Mouse (Mus musculus): ENCODE measurements around the gene Cdkn1b.
A peak's percentile ranks its signal among the peaks of the same experiment; 100 is the strongest.

Gene Cdkn1b

GRCm38 (mm10) chr6:134920190-134921013 is at the start of gene Cdkn1b:
Gene Cdkn1b, plus strand, starts transcription at chr6:134920401.
- DNase-seq (ENCODE audit: low spot score in 2 of 2): peak; percentile 90 to 93

GRCm38 (mm10) chr6:134870887-134871286 is 49.3 kb upstream of the Cdkn1b start:
- no peak for DNase-seq (ENCODE audit: low spot score in 2 of 2)

GRCm38 (mm10) chr6:134872236-134872635 is 48.0 kb upstream of the Cdkn1b start:
- no peak for DNase-seq (ENCODE audit: low spot score in 2 of 2)

GRCm38 (mm10) chr6:134873018-134873417 is 47.2 kb upstream of the Cdkn1b start:
- DNase-seq (ENCODE audit: low spot score in 2 of 2): no peak

- DNase-seq (ENCODE audit: low spot score in 2 of 2): peak; percentile 16 to 46
Observed at GRCm38 (mm10) chr6:134876795-134877194, 43.4 kb upstream of the Cdkn1b start.

GRCm38 (mm10) chr6:134877276-134877675 is 42.9 kb upstream of the Cdkn1b start:
- DNase-seq (ENCODE audit: low spot score in 2 of 2): no peak

GRCm38 (mm10) chr6:134877892-134878291 is 42.3 kb upstream of the Cdkn1b start:
- DNase-seq (ENCODE audit: low spot score in 2 of 2): no peak

GRCm38 (mm10) chr6:134879556-134879955 is 40.6 kb upstream of the Cdkn1b start:
- no peak for DNase-seq (ENCODE audit: low spot score in 2 of 2)

- DNase-seq (ENCODE audit: low spot score in 2 of 2): no peak
Observed at GRCm38 (mm10) chr6:134880046-134880445, 40.2 kb upstream of the Cdkn1b start.

- DNase-seq (ENCODE audit: low spot score in 2 of 2): no peak
Observed at GRCm38 (mm10) chr6:134883661-134884060, 36.5 kb upstream of the Cdkn1b start.

- DNase-seq (ENCODE audit: low spot score in 2 of 2): no peak
Observed at GRCm38 (mm10) chr6:134885515-134885914, 34.7 kb upstream of the Cdkn1b start.

GRCm38 (mm10) chr6:134886475-134886874 is 33.7 kb upstream of the Cdkn1b start:
- no peak for DNase-seq (ENCODE audit: low spot score in 2 of 2)

- DNase-seq (ENCODE audit: low spot score in 2 of 2): no peak
Observed at GRCm38 (mm10) chr6:134887008-134887407, 33.2 kb upstream of the Cdkn1b start.

GRCm38 (mm10) chr6:134887711-134888449 is 32.3 kb upstream of the Cdkn1b start:
- DNase-seq (ENCODE audit: low spot score in 2 of 2): no peak

GRCm38 (mm10) chr6:134888563-134889017 is 31.6 kb upstream of the Cdkn1b start:
- no peak for DNase-seq (ENCODE audit: low spot score in 2 of 2)

- no peak for DNase-seq (ENCODE audit: low spot score in 2 of 2)
Observed at GRCm38 (mm10) chr6:134889763-134890162, 30.4 kb upstream of the Cdkn1b start.

GRCm38 (mm10) chr6:134890436-134890835 is 29.8 kb upstream of the Cdkn1b start:
- no peak for DNase-seq (ENCODE audit: low spot score in 2 of 2)

GRCm38 (mm10) chr6:134896570-134897436 is 23.4 kb upstream of the Cdkn1b start:
- DNase-seq (ENCODE audit: low spot score in 2 of 2): no peak

- DNase-seq (ENCODE audit: low spot score in 2 of 2): peak; percentile 96 to 97
Observed at GRCm38 (mm10) chr6:134897443-134898094, 22.6 kb upstream of the Cdkn1b start.

GRCm38 (mm10) chr6:134898095-134898965 is 21.9 kb upstream of the Cdkn1b start, which contains the start of gene Gpr19:
Gene Gpr19, minus strand, starts transcription at chr6:134898578.
- peak; percentile 78 to 81 for DNase-seq (ENCODE audit: low spot score in 2 of 2)
